Mouse (Mus musculus): ENCODE data around the gene Abhd12.

GRCm38 (mm10) chr2:150861128-150861527, 43.4 kb downstream of the Abhd12 start:
- TF ChIP-seq CTCF (IDR thresholded peaks at IDR 0.05; ENCODE audit: low read depth) = peak; percentile 24; the same call in 1 of the 2 replicates
- no peak for TF ChIP-seq EP300 (optimal IDR thresholded peaks at IDR 0.05)

All from stomach, postnatal 0 days (tissue).